Mouse (Mus musculus): Measurements from ENCODE around the gene Ppp1r15a. TPM values are rescaled to one million over a fixed set of nuclear protein-coding genes. Genes with fewer than 3 reads are reported as not detected.
"Not testable (repeated sequence)": the region's sequence is repeated elsewhere in the genome, so short reads cannot be mapped to it uniquely, and the experiment has no call there.

Gene Ppp1r15a
- polyA plus RNA-seq, 1 experiment: 26.7 TPM

DNA sequence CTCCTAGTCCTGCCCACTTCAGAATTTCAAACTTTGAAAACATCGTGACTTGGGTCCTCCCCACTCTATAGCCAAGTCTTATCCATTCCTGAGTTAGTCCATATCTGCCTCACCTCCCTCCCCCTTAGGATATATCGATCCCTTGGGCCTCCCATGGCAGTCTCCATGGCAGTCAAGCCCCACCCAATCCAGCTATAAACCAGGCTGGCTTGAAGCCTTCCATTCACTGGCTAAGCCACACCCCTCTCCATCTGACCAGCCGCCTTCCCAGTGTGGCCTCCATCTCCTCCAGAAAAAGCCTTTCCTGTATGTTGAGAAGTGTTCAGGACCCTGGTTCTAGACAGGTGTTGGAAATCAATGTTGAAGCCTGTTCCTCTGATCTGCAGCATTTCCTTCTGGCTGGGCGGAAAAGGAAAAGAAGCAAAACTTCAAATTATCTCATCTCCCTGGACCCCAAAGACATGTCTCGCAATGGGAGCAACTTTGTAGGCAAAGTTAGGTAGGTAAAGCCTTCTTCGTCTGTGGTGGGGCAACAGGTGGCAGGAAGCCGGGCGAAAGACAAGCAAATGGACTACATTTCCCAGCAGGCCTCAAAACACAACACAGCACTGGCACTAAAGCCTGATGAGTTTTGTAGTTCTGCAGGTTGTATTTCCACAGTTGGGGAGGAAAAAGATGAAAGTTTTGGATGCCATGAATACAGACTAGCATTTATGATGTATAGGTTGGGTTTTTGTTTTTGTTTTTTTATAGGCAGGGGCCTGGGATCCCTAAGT is 6.5 kb downstream of the Ppp1r15a start:
- Histone ChIP-seq H3K27me3 (ENCODE audit: control insufficient read depth, insufficient read depth, low read length) (no peaks in the 10 kb centered on the region), H3K4me3 (replicated peaks; ENCODE audit: insufficient read depth, low read depth, low read length) (no peak overlapping the region), H3K4me1 (ENCODE audit: control insufficient read depth, insufficient read depth, low read length) (peaks cover 13% of the 10 kb centered on the region), H3K27ac (ENCODE audit: insufficient read depth, low read length) (no peak overlapping the region)
- TF ChIP-seq CTCF (IDR thresholded peaks at IDR 0.05; ENCODE audit: borderline replicate concordance, insufficient read depth, low read depth, low read length) (no peak), POLR2A (IDR thresholded peaks at IDR 0.05; ENCODE audit: borderline replicate concordance, insufficient read depth, low read length) (no peak)
- no peak for DNase-seq
- WGBS: 70% methylated on average over 8 of the region's 8 CpGs

DNA sequence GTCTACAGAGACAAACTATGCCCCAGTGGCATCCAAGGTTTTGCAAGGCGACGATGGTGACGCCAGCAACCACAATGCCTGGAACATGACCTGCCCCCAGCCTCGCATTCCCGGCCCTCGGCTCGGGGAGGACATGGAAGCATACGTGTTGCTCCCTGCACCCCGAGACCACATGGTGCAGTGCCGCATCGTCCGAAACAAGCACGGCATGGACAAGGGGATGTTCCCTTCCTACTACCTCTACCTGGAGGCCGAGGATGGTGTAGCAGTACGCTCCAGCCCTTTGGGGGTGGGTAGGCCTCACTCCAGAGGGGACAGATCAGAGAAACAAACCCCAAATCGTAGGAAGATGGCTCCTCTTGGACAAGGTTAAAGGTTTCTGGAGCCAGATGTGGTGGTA is 7.5 kb downstream of the Ppp1r15a start:
- no peak for DNase-seq
- TF ChIP-seq POLR2A (IDR thresholded peaks at IDR 0.05; ENCODE audit: borderline replicate concordance, insufficient read depth, low read length) (no peak), CTCF (IDR thresholded peaks at IDR 0.05; ENCODE audit: borderline replicate concordance, insufficient read depth, low read depth, low read length) (no peak)
- Histone ChIP-seq H3K27me3 (ENCODE audit: control insufficient read depth, insufficient read depth, low read length) (no peaks in the 10 kb centered on the region), H3K27ac (ENCODE audit: insufficient read depth, low read length) (no peak overlapping the region), H3K4me3 (replicated peaks; ENCODE audit: insufficient read depth, low read depth, low read length) (no peak overlapping the region), H3K4me1 (ENCODE audit: control insufficient read depth, insufficient read depth, low read length) (peaks cover 6% of the 10 kb centered on the region; the same call in 1 of the 2 replicates)
- WGBS: 93% methylated on average over 16 of the region's 16 CpGs

DNA sequence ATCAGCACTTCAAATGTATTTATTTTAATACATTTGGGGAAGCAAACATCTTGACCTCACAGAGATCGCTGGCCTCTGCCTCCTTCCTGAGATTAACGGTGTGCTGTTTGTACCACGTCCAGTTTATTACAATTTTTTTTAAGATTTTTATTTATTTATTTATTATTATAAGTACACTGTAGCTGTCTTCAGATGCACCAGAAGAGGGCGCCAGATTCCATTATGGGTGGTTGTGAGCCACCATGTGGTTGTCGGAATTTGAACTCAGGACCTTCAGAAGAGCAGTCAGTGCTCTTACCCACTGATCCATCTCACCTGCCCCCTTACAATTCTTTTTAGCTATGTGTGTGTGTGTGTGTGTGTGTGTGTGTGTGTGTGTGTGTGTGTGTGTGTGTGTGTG is 9.2 kb downstream of the Ppp1r15a start:
- not testable (repeated sequence) for H3K4me3 ChIP-seq (replicated peaks; ENCODE audit: insufficient read depth, low read depth, low read length); H3K27ac ChIP-seq (ENCODE audit: insufficient read depth, low read length); H3K27me3 ChIP-seq (ENCODE audit: control insufficient read depth, insufficient read depth, low read length); H3K4me1 ChIP-seq (ENCODE audit: control insufficient read depth, insufficient read depth, low read length); DNase-seq
- WGBS: 59% methylated on average over 5 of the region's 5 CpGs

DNA sequence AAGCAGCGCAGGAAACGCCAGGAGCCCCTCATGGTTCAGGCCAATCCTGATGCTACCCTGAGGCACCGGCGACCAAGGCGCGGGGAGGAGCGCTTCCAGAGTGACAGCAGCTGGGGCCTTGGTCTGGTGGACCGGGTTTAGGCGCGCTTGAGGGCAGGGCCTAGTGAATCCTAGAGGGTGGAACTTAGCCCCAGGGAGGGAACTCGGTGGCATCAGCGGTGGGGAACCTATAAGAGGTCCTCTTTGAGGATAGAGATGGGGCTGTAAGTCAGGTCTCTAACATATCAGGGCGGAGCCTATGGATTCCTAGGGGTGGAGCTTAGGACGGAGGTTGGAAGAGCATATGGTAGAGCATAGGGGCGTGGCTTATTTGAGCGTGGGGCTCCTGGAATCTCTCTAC is 10.6 kb downstream of the Ppp1r15a start:
- no peak for DNase-seq
- H3K27me3 ChIP-seq (ENCODE audit: control insufficient read depth, insufficient read depth, low read length): no peaks in the 10 kb centered on the region
- H3K4me1 ChIP-seq (ENCODE audit: control insufficient read depth, insufficient read depth, low read length): no peaks in the 10 kb centered on the region
- TF ChIP-seq POLR2A (IDR thresholded peaks at IDR 0.05; ENCODE audit: borderline replicate concordance, insufficient read depth, low read length) (no peak), CTCF (IDR thresholded peaks at IDR 0.05; ENCODE audit: borderline replicate concordance, insufficient read depth, low read depth, low read length) (no peak)
- 37% methylated on average over 16 of the region's 16 CpGs for WGBS
- H3K4me3 ChIP-seq (replicated peaks; ENCODE audit: insufficient read depth, low read depth, low read length): no peak overlapping the region
- H3K27ac ChIP-seq (ENCODE audit: insufficient read depth, low read length): no peak overlapping the region

- Histone ChIP-seq H3K27ac (ENCODE audit: insufficient read depth, low read length) (no peak overlapping the region), H3K4me1 (ENCODE audit: control insufficient read depth, insufficient read depth, low read length) (no peaks in the 10 kb centered on the region), H3K27me3 (ENCODE audit: control insufficient read depth, insufficient read depth, low read length) (no peaks in the 10 kb centered on the region), H3K4me3 (replicated peaks; ENCODE audit: insufficient read depth, low read depth, low read length) (no peak overlapping the region)
- WGBS: 85% methylated on average over 7 of the region's 7 CpGs
- DNase-seq: no peak
- no peak for TF ChIP-seq CTCF (IDR thresholded peaks at IDR 0.05; ENCODE audit: borderline replicate concordance, insufficient read depth, low read depth, low read length)
- no peak for TF ChIP-seq POLR2A (IDR thresholded peaks at IDR 0.05; ENCODE audit: borderline replicate concordance, insufficient read depth, low read length)
Observed at GRCm38 (mm10) chr7:45514411-45514810, 11.7 kb downstream of the Ppp1r15a start.

DNA sequence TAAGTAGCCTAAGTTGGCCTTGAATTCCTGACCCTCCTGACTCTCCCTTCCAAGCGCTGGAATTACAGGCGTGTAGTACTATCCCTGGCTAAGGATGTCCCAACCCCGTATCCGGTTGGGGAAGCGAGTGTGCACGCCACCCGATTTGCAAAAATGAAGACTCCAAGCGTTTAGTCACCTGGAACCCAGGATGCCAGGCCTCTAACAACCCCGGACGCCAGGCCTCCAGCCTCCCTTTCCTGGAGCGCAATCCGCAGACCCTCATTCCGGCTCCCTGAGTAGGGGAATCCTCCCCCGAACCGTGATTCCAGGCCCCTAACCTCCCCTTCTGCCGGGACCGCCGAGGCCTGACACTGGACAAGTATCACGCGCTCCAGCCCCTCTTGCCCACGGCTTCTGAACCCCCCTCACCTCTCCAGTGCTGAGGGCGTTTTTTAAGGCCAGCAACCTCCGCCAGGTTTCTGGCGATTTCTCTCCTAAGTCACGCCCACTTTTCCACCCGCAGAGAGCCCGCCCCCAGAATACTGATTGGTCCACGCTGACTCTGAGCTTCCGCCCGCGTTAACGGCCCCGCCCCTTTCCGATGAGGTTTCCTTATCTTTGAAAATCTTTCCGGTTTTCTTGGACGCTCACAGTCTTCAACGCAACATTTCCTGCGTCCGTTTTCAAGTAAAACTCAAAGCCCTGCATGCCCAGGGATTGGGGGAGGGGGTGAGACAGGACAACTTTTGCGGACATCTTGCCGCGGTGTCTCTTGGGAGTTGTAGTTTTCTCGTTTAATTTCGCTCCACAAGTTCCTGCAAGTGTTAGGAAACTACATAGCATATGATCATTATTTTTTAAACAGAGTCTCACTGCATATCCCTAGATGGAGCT is 15.9 kb downstream of the Ppp1r15a start, which contains the start of gene Nucb1:
Gene Nucb1, minus strand, starts transcription at position 495 of the 876 bp plus-strand sequence.
- WGBS: under 1% methylated on average over 44 of the region's 44 CpGs
- TF ChIP-seq CTCF (IDR thresholded peaks at IDR 0.05; ENCODE audit: borderline replicate concordance, insufficient read depth, low read depth, low read length) (no peak), POLR2A (IDR thresholded peaks at IDR 0.05; ENCODE audit: borderline replicate concordance, insufficient read depth, low read length) (peak; percentile 70; the same call in 1 of the 2 replicates)

DNA sequence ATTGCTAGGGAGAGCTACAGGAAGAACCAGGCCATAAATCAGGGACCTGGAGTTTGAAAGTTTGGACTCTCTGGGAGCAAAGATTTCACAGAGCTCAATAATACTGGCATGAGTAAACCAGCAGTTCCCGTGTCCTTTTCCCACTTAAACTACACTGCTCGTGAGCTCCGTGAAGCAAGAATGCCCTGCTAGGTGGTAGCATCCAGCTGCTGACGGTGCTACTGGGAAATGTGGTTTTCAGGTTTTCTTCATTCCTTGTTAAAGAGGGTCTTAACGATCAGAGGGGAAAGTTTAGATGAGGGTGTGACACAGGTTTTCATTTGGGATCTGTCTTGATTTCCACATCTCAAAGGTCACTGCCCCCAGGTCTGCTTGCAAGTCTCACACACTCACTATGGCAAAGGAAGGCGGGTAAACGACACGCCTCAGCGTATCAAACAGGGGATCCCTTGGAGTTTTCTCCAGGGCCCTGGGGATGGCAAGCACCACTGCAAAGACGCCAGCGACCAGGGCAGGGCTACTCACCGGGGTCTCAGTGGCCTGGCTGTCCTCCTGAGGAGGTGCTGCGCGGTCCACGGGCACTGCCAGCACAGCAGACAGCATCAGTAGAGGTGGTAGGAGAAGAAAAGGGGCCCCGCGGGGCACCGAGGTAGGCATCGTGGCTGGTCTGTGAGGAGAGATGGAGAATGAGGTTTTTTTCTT is 16.7 kb downstream of the Ppp1r15a start:
- Histone ChIP-seq H3K4me3 (replicated peaks; ENCODE audit: insufficient read depth, low read depth, low read length) (peak overlapping the region; percentile 98), H3K27me3 (ENCODE audit: control insufficient read depth, insufficient read depth, low read length) (no peaks in the 10 kb centered on the region), H3K4me1 (ENCODE audit: control insufficient read depth, insufficient read depth, low read length) (peaks cover 18% of the 10 kb centered on the region), H3K27ac (ENCODE audit: insufficient read depth, low read length) (no peak overlapping the region)
- peak in 1 of 2 experiments; percentile 48 for DNase-seq
- TF ChIP-seq POLR2A (IDR thresholded peaks at IDR 0.05; ENCODE audit: borderline replicate concordance, insufficient read depth, low read length) (no peak), CTCF (IDR thresholded peaks at IDR 0.05; ENCODE audit: borderline replicate concordance, insufficient read depth, low read depth, low read length) (no peak)
- 22% methylated on average over 19 of the region's 19 CpGs for WGBS

More for the DNA sequence above, 15.9 kb downstream of the Ppp1r15a start, which contains the start of gene Nucb1:
- DNase-seq: peak; percentile 91 to 93
- Histone ChIP-seq H3K27ac (ENCODE audit: insufficient read depth, low read length) (peak within 1 kb of the TSS; percentile 42), H3K27me3 (ENCODE audit: control insufficient read depth, insufficient read depth, low read length) (no peaks in the 10 kb centered on the region), H3K4me3 (replicated peaks; ENCODE audit: insufficient read depth, low read depth, low read length) (peak within 1 kb of the TSS; percentile 98), H3K4me1 (ENCODE audit: control insufficient read depth, insufficient read depth, low read length) (peaks cover 18% of the 10 kb centered on the region)
